Mouse (Mus musculus) lung, postnatal 36 days (tissue): ENCODE measurements around the gene Tpk1.

ENCODE experiments used
- DNase-seq: peaks from one replicate; pipeline ENCODE4 v3.0.0; 2022; ENCODE audit warnings: mixed read lengths

Tpk1 gene

DNA sequence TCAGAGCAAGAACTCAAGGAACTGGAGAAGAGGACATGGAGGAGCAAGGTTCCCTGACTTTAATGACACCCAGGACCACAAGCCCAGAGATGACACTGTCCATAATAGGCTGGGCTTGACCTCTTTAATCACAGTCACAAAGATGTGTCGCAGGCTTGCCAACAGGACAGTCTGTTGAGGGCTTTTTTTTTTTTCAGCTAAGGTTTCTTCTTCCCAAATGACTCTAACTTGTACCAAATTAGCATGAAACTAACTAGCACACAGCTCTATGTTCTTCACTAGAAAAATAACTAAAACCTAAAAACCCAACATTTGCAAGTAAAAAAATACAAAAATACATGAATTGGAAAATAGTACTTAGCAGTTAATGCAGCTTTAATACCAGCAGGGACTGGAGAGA is 27.2 kb downstream of the Tpk1 start:
- no peak for DNase-seq

DNA sequence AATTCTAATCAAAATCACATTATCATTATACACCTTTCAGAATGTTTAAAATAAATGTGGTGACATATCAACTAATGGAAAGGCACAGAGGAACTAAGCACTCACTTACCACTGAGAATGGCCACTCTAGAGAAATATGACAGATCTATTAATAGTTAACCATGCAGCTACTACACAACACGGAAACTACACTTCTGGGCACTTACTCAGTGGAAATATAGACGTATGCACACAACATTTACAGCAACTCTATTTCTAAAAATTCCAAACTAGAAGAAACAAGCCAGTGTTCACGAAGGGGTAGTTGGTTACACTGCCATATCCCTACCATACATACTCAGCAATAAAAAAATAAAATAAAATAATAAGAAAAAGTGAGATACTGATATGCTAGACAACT is 28.0 kb downstream of the Tpk1 start:
- no peak for DNase-seq

DNA sequence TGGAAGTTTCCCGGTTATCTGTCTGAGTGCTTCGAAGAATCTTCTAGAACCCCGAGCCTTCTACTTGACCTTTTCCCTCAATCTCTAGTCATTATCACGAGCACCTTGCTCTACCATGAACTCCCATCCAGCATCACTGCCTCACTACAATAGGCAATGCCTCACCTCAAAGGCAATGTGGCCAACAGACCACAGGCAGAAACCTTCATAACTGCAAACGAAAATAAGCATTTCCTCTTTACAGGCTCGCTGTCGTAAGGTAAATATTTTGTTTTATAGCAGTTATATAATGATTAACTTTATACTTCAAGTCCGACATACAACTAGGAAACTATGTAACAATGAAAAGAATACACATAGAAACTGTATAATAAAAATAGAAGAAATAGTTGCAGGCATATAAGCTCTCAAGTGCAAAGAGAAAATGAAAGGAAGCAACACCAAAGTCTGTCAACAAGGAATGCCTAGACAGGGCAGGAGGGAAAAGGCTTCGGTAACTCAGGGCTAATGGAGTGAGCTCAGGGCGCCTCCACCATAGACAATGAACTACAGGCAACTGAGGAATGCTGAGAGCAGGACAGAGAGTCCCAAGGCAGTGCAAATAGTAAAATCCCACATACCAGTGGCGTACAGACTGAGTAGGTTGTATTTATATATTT is 29.0 kb downstream of the Tpk1 start:
- DNase-seq: no peak

DNA sequence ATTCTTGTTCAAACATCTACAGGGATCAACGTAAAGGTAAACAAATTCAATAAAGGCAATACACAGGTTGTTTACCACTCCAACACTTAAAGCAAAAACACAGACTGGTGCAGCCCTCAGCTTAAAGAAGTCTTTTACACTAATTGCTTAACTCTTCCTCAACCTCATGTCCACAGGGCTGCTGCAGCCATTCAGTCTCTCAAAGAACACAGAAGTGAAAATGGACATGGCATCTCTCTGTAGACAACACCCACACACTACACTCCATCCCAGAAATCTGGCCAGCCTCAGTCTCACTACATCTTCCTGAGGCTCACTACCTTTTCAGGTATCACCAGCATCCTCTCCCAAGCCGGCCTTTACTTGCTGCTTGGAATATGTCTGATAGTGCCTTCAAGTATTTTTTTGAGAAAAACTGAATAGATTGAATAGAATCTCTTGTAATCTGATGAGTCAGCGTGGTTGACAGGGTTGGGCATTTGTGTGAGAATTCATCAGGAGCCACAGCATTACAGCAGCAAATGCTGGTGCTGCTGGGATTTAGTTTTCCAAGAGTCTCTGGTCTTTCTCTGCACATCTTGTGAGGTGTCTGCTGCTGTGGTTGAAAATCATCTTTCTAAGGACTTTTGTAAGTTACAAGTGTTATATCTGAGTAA is 32.6 kb downstream of the Tpk1 start:
- no peak for DNase-seq

DNA sequence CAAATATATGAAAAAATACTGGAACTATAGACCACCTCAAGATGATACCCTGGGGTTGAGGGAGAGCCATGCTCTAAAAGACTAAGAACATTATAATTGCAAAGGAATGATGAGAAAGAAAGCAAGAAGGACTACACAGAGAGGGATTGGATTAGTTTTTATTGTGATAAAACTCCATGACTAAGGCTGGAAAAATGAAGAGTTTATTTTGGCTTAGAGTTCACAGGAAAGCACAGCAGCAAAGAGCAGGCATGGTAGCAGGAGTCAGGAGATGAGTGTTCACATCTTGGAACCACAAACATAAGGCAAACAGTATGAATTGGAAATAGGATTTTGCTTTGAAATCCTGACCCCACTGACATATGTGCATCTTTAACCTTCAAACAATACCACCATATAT is 33.2 kb downstream of the Tpk1 start:
- no peak for DNase-seq

DNA sequence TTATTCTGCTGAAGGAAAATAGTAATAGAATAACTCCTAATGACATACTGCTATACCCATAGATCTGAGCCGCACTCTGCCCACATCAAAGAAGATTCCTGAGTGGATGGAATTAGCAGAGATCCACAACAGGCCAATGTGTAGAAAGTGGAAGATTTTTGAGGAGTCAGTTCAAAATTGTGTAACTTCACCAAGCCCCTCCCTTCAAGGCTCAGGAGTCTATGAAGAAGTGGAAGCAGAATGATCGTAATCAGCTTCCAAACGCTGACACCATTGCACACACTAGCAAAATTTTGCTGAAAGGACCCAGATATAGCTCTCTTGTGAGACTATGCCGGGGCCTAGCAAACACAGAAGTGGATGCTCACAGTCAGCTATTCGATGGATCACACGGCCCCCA is 42.6 kb downstream of the Tpk1 start:
- peak; percentile 9 for DNase-seq

DNA sequence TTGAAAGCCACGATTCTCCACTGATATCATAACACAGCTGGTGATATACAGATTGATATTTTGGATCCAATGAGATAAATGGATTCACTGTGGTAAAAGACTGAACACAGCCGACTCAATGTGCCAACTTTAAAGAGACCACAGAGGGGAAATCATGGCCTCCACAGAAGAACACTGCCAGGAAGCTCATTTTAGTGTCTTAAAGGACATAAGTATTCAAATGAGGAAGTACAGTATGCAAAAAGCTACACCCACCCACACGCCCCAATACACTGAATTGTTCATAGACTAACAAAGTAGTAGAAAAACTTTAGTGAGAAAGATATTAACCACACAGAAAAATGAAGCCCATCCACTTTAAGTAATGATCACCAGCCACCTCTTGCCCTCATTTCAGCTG is 46.8 kb downstream of the Tpk1 start:
- DNase-seq: peak; percentile 17

DNA sequence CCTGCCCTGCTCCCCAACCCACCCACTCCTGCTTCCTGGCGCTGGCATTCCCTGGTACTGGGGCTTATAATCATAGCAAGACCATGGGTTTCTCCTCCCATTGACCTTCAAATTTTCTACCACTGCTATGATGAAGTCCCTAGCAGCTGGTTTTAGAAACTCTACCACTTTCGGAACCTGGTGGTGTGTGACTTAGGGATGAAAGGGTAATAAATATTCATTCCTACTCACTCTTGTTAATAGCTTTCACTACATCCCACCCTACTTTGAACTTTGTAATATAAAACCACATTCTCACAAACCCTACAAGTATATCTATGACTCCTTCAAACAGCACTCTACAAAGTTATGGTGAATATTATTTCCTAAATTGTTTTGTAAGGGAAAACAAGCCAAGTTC is 54.3 kb downstream of the Tpk1 start:
- DNase-seq: no peak

DNA sequence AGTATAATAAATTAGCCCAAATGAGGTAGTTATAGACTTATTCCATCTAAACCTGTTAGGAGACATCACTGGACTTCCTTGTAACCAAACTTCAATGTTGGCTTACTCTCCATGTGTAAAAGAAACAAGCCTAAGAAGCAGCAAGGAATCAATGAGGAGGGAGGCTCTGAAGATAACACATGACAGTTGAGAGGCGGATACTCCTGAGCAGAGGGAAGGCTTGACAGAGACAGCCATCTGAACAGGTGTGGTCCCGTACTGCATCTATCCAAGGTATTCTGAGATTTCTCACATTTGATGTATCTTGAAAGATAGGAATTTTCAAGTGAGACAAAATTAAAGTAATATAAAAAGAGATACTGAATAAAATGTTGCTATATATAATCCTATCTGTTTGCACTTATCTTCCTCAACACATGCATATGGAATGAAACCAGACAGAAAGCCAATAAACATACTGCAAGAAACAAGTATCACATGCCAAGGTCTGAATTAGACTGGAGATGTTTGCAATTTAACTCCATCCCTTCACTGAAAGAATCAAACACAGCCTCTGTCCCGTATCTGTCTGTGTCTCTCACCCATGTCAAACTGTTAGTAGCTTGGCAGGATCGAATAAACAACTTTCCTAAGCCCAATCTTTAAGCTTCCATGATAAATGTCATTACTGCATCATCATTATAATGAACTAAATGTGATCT is 75.1 kb downstream of the Tpk1 start:
- no peak for DNase-seq

DNA sequence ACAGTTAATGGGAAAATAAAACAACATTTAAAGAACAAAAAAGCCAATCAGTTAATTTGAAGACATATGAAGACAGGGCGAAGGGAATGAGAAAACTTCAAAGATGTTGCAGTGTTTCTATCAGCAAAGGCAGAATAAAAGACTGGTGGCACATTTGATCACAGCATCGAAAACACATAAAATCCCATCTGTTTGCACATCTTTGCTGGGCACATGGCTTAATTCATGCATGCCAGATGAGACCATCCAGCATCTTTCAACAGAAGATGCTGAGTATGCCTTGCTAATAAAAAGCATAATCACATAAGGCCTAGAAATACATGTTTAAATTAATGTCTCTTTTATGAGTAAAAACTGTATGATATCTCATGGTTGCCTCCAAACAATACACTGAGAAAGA is 80.8 kb downstream of the Tpk1 start:
- DNase-seq: no peak

DNA sequence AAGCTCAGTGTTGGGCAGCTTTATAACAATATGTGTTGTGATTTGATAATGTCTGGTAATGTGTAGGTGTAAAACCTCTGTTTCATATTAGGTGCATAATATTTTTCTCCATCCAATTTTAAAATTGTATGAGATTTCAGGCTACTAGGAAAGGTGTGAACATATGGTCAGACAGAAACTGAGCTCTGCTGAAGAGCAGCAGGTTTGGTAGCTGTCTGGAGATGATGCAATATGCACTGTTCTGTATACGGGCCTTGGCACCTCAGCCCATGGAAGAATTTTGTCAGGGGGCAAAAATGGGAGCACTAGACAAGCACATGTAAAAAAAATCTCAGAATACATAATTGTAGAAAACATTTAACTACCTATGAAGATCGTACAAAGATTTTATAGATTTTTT is 84.3 kb downstream of the Tpk1 start:
- no peak for DNase-seq

DNA sequence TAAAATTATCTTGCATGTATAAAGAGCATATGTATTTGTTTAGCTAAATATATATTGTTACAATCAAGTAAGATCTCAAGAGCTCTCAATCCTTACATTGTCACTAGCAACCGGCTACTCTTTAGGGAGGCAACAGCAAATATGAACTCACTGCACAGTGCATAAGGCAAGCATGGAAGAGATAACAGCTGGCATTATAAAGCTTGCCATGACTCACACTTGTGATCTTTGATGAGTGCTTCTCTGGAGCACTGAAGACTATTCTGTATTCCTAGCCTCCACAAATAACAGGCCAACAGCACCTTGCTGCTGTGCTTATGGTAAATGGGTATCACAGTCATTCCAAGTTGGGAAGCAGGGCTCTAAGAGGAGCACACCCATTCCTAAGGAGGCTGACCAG is 98.2 kb downstream of the Tpk1 start:
- no peak for DNase-seq

DNA sequence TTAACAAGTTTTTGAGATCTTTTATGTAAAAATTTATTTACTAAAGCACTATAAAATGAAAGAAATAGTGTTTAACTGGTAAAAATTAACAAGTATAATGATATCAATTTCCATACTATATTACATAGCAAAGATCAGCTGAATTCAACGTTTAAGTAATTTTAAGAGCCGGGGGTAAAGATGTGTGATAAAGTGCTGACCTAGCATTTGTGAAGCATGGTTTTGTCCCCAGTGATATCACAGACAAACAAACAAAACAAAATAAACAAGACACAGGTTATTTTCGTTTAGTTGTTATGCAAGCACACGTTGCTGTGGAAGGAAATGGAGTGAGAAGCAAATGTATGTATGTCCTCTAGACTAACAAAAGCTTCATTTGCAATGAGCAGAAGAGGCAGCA is 103.6 kb downstream of the Tpk1 start:
- DNase-seq: no peak

DNA sequence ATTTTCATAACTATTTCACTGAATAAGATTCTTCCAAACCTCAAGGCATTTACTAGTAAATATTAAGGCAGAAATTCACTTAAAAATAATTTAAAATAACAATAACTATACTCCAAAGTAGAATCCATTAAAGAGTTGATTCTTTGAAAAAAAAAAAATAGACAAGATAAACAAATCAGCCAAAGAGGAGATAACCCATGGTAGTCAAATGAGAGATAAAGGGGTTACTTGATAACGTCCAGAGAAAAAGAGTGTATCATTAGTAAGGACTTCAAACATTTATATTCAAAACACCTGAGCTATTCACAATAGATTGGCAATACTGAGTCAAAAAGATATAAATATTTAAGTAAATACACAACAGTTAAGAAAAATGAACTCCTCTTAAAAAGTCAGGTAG is 114.7 kb downstream of the Tpk1 start:
- no peak for DNase-seq

DNA sequence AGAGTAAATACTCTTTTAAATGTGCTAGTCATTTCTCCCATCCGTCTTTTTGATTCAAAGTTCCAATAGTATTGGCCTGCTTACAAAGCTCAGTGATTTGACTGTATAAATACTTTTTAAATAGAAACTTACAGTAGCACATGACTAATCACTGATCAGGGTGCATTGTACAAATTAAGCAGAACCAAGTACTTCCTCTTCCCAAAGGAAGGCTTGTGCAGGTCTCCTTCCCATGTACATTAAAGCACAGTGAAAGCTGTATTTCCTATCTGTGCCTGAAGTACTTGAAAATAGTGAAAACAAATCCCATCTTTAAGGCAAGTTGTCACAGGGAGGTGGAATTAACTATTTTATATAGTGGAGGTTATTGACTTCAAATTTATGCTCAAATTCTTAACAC is 119.5 kb downstream of the Tpk1 start:
- no peak for DNase-seq

DNA sequence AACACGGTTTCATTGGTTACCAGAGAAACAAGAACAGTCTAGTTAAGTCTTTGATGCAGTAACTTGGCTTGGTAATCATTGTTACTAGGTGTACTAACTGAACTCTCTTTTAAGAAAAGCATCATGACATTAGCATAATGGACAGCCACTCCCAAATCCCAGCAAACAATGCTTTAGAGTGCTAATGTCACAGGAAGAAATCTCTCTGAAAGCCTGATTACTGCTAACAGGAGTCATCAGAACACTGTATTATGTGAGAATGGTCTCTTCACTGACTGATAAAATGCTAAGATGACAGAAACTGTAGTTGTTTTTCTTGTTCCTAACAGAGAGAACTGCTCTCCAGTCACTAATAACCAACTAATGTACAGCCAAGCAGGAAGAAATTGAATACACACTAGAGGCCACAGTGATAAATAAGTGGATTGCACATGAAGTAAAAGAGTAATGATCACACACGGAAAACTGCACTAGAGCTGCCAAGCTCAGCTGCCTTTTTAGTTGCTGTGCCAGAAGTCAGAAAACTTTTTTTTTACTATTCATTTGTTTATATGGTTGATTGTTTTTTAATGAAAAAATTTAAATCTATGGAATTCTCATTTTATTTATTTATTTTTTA is 128.7 kb downstream of the Tpk1 start:
- no peak for DNase-seq

DNA sequence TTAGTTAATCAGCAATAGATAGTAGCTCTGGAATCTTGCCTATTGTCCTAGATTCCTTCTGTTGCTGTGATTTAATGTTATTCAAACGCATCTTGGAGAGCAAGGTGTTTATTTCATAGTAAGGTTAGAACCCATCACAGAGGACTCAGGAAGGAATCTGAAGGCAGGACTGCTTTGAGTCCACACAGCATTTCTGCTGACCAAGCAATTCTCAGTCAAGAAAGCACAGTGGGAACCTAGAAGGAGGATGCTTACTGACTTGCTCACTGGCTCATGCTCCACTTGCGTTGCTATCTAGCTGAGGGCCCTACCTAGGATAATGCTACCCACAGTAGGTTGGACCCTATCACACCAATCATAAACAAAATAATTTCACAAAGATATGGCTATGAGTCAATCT is 130.6 kb downstream of the Tpk1 start:
- DNase-seq: no peak

DNA sequence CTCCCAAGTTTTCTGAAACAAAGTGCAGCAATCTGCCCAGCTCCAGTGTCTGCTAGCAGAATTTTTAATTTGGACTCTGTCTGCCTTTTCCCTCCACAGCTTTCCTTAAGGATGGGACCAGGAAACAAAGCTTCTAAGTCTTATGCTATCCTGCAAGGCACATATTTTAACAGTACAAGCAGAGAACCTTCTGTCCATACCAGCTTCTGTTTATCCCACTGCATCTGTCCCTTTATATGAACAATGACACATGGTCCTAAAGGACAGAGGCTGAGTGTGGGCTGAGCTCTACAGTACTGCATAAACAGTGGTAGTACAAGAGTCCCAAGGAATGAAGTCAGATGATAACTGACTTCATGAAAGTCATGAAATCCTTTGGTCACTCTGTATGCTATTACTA is 132.8 kb downstream of the Tpk1 start:
- no peak for DNase-seq

DNA sequence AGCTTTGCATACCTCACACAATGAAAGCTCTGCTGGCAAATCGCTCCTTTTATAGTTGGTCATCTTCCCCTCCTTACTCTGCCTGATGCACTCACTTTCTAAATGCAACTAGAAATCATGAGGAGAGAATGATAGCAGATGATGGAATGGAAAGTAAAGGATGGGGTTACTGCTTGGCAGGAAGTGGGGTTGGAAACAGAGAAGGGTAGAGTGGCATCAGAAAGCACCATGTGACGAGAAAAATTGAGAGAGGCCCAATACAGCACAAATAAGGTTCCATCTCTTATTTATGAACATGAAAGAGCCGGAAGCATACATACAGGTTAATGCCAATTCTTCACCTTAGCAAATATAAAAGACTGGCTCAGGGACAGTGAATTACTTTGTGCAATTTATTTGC is 133.3 kb downstream of the Tpk1 start:
- no peak for DNase-seq

DNA sequence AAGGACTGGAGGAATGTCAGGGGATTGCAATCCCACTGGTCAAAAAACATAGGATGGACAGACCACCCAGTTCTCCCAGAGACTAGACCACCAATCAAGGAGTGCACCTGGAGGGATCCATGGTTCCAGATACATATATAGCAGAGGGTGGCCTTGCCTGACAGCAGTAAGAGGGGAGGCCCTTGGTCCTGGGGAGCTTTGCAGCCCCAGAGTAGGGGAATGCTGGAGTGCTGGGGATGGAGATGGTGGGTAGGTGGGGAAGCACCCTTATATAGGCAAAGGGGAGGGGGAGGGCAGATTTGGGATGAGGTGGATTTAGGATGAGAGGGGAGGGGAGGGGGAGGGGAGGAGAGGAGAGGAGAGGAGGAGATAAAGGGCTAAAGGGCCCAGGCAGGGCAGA is 134.1 kb downstream of the Tpk1 start:
- no peak for DNase-seq

DNA sequence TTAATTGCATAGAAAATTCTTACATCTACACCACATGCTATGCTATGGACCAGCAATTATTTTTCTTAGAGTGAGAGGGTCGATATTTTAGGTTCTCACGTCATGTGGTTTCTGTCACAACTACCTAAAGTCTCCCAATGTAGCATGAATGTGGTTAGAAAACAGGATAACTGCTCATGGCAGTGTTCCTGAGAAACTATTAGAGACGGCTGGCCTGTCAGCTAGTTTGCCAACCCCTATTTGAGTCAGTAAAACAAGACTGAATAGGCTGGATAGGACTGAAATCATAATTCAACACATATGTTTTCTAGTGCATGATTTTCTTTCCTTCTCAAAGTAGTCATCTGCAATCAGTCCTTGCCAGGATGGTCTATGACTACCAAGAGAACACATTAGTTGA is 137.1 kb downstream of the Tpk1 start:
- no peak for DNase-seq

DNA sequence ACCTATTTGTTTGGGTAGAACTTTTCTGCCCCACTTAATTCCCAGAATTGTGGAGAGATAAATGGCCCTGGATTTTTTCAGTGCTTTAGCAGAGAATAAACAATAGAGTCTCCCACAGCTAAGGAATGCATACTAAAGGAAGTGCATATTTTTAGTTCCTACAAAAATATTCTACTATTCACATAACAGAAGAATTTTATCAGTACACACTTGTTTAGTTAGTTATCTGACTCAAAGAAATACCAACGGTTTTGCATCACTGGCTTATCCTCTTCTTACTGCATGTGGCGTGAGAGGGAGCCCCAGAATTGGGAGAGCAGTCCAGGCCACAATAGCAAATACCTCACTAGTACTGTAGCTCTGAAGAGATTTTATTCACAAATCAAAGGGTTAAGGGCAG is 141.1 kb downstream of the Tpk1 start:
- no peak for DNase-seq

DNA sequence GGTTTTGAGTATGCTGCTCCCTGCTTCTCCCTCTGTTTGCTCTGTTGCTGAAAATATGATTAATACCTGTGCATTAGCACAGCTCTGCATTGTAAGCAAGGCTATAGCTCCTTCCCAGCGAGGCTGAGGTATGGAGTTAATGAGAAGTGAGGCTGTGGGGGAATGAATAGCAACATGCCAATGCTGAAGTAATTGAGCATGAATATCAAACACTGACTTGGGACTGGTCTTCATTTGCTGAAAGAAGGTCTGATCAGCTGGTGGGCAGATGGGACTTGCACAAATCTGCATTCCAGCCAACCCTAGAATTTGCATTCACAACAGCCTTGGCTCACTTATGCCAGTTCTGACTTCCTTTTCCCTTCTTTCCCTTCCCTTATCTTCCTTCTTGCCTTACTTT is 144.0 kb downstream of the Tpk1 start:
- DNase-seq: no peak

DNA sequence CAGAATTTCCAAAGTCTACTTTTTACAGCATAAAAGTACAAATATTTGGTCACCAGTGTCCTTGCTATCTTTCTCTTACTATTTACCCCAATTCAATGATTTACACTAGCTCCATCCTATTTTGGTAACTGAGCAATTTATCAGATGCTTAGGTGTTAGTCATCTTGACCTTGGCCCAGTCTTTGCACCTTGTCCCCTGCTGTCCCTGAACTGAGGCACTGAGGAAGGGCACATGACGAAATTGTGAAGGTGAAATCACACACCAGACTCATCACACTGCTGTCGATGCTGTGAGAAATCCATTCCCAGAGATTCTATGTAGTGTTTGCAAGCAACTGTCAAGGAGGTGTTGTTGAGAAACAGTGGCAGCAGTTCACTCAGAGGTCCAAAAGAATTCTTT is 145.9 kb downstream of the Tpk1 start:
- no peak for DNase-seq
